Mouse (Mus musculus) small intestine, adult 2 months (tissue): ENCODE measurements around the gene Tpcn2.

Experiments
- CTCF ChIP-seq: fragments of 200-500 bp; IDR thresholded peaks from 2 replicates; pipeline ENCODE4 v1.5.1; 2012; ENCODE audit warnings: low read depth, mild to moderate bottlenecking, control low read depth, inconsistent platforms, low read length, moderate library complexity, mixed read lengths; ENCODE audit not compliant: insufficient replicate concordance, insufficient read length; ENCODE audit errors: extremely low read depth
- POLR2A ChIP-seq: fragments of 200-500 bp; IDR thresholded peaks from 2 replicates; pipeline ENCODE4 v1.6.1; 2012; ENCODE audit warnings: low read depth, mild to moderate bottlenecking, control low read depth, inconsistent platforms, low read length, moderate library complexity

GRCm38 (mm10) chr7:145205363-145205902, 78.4 kb downstream of the Tpcn2 start:
- no peak for TF ChIP-seq CTCF
- no peak for TF ChIP-seq POLR2A
